Mouse (Mus musculus): Measurements from ENCODE around the gene Magi1.

Gene Magi1

GRCm38 (mm10) chr6:93897512-93897911 is 386.2 kb downstream of the Magi1 start:
- DNase-seq (ENCODE audit: low read depth) = no peak

DNA sequence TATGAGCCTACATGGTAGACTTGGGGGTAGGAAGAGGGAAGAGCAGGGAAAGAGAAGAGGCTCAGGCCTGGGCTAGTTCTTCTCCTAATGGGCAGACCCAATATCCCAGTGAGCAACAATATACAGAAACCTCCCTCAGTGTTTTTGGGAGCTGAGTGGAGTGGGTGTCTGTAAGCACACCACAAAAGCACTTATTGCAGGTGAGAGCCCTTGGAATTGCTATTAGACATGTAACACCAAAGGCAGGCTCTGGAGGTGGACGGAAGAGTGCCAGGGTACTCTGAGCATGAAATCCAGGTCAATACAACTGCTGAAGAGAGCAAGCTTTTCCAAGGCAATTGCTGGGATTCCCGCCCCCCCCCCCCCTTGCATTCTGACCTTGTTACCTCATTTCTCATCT is 388.0 kb downstream of the Magi1 start:
- no peak for DNase-seq (ENCODE audit: low read depth)

DNA sequence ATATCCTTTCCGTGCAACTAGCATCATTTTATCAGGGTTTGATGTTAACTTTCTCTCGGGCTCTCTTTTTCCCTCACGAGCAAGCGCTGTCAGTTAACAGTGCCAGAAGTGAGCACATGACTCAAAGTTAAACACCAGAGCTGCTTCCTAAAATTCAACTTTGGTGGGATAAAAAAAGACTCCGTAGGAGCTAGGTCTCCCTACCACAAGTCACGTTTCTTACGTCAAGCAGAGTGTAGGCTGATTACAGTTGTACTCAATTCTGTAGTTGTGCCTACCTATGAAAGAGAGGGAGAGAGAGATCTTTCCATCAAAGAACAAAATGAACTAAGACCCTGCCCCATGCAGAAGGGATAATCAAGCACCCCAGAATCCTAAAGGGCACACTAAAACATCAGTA is 389.8 kb downstream of the Magi1 start:
- DNase-seq (ENCODE audit: low read depth) = no peak

- no peak for DNase-seq (ENCODE audit: low read depth)
These were observed 390.8 kb downstream of the Magi1 start for GRCm38 (mm10) chr6:93892922-93893321.

GRCm38 (mm10) chr6:93890011-93890410 is 393.7 kb downstream of the Magi1 start:
- DNase-seq (ENCODE audit: low read depth) = no peak

GRCm38 (mm10) chr6:93877337-93877736 is 406.4 kb downstream of the Magi1 start:
- no peak for DNase-seq (ENCODE audit: low read depth)

- no peak for DNase-seq (ENCODE audit: low read depth)
These were observed 408.8 kb downstream of the Magi1 start for GRCm38 (mm10) chr6:93874936-93875335.

GRCm38 (mm10) chr6:93874376-93874775 is 409.3 kb downstream of the Magi1 start:
- no peak for DNase-seq (ENCODE audit: low read depth)

GRCm38 (mm10) chr6:93873536-93873935 is 410.2 kb downstream of the Magi1 start:
- no peak for DNase-seq (ENCODE audit: low read depth)

- DNase-seq (ENCODE audit: low read depth) = no peak
These were observed 412.2 kb downstream of the Magi1 start for GRCm38 (mm10) chr6:93871516-93871915.

GRCm38 (mm10) chr6:93870023-93870422 is 413.7 kb downstream of the Magi1 start:
- no peak for DNase-seq (ENCODE audit: low read depth)

- DNase-seq (ENCODE audit: low read depth) = no peak
These were observed 421.5 kb downstream of the Magi1 start for GRCm38 (mm10) chr6:93862263-93862662.

DNA sequence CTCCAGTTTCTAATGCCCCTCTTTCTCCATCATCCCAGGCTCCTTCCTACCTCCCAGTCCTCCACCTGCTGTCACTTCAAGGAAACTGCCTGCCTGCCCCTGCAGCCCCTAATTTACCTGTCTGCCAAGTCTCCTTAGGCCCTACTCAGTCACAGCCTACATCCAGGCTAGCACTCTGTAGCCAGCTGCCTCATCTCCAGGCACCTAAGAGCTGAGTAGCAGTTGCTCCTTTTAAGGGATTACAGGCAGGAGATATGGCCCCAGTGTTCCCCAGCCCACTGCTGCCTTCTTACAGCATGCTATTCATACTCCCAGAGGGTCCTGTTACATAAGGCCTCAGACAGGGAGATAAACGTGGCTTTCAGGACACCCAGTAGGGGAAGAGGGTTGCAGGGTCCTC is 426.9 kb downstream of the Magi1 start:
- no peak for DNase-seq (ENCODE audit: low read depth)

DNA sequence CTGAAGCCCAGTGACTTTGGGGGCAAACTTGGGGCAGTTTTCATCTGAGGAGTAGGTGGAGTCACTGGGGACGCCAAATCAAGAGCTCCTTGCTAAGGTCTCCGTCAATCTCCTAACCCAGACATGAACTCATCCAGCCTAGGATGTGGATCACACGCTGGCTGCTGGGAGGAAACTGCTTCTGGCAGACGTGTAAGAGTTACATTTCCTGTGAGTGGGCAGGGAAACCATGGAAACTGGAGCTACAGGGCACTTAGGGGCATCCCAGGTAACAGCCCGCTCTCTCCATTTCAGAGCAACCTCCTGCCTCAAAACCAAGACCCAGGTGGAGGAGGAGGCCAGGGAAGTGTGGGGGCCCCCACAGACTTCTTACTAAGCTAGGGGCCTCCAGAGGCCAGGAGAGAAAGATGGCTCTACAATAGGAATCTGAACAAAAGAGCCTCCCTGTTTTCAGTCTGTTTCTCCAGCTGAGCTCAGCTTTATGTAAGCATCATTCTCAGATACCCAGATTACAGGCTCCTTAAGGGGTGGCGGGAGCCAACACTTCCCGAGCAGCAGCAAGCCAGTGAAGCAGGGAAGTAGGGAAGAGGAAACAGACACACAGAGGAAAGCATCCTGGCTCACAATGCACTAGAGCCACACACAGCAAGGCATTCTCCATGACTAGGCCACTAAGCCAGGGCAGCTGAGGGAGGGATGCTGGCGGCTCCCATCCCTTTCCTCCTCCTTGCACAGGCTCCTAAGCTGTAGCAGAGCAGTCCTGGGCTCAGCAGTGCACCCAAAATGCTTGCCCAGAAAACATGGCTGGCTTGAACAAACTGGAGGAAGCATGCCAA is 427.7 kb downstream of the Magi1 start:
- no peak for DNase-seq (ENCODE audit: low read depth)

DNA sequence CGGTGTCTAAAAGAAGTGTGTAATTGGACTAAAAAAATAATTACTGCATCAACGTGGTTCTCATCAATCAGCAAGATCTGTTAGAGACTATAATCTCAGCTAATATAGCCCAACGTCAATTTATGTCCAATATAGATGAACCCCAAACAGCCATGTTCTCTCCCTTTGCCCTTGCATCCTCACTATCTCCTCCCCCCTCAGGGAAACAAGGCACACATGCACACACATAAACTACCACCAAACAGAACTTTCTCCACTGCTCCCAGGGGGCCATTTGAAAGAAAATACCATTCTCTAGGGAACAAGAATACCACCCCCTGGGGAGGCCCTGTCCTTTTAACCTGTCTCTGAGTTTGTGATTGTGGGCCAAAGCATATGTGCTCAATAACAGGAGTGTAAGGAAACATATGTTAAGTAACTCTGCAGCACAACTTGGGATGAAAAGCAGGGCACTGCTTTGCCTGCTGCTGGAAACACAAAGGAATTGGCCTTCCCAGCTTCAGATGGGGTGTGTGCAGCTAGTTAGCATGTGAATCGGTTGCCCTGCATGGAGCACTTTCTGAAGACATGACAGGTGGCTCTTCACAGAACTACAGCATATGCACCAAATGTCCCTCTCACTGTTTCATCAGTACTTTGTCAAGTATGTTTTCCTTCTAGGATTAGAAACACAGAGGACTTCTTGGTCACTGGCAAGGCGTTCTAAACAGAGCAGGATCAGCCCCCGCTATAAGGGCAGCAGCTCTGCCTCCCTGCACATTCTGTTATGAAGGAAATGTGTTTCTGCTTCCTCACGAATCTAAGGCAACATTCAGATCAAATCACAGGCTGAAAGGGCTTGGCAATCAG is 434.6 kb downstream of the Magi1 start:
- DNase-seq (ENCODE audit: low read depth) = no peak

DNA sequence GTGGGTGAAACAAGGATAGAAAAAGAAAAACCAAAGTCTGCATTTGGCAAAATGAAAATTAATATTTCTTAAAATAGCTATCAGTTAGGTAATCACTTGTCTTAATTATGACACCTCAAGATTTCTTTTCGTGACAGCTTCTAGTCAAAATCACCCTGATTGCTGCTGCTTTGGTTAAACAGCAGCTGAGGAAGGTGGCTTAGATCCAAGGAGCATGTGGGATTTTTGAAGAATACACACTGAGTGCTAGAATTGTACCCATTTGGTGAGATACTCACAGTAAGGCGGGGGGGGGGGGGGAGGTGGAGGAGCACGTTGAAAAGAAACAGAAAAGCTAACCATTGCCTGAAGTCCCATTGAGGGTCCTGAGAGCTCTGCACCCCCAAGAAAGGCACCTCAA is 438.2 kb downstream of the Magi1 start:
- no peak for DNase-seq (ENCODE audit: low read depth)

GRCm38 (mm10) chr6:93845080-93845479 is 438.6 kb downstream of the Magi1 start:
- no peak for DNase-seq (ENCODE audit: low read depth)

DNA sequence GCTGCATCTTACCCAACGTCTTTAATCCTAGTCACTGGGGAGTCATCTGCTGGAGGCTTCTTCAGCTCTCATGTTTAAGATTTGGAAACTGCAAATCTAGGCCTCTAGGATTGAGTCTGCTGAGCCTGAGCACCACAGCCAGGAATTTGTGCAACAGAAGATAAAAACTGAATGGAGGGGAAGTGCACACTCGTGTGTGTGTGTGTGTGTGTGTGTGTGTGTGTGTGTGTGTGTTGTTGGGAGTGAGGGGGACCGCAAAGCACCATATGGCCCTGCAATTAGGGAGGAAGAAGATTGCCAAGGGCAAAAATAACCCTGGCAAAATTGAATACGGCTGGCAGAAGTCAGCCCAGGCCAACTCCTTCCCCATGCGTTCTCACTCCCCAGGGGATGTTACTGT is 439.1 kb downstream of the Magi1 start:
- no peak for DNase-seq (ENCODE audit: low read depth)

DNA sequence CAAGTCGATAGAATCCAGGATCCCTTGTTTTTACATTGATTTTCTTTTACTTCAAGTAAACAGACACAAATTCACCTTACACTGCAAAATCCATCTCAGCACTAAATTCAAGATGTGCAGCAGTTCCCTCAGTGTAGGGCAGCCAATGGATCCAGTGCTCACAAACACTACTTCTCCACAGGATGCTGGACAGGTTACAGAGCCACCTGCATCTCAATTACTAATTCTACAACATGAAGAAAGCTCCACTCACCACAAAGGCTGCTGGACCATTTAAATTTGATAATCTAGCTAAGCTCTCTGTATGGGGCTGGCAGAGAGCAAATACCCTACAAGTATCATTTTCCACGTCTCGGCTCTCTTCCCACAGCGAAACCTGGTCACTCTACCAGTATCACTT is 445.3 kb downstream of the Magi1 start:
- no peak for DNase-seq (ENCODE audit: low read depth)

GRCm38 (mm10) chr6:93836585-93836984 is 447.1 kb downstream of the Magi1 start:
- DNase-seq (ENCODE audit: low read depth) = no peak

- DNase-seq (ENCODE audit: low read depth) = no peak
These were observed 448.5 kb downstream of the Magi1 start for GRCm38 (mm10) chr6:93835211-93835610.

- no peak for DNase-seq (ENCODE audit: low read depth)
These were observed 455.5 kb downstream of the Magi1 start for GRCm38 (mm10) chr6:93828262-93828661.

GRCm38 (mm10) chr6:93826875-93827274 is 456.8 kb downstream of the Magi1 start:
- no peak for DNase-seq (ENCODE audit: low read depth)
